Mouse (Mus musculus) lung, adult 2 months (tissue): ENCODE results near the gene Ldlr. TPM values are rescaled to one million over a fixed set of nuclear protein-coding genes. Genes with fewer than 3 reads are reported as not detected.

Experiments used
- DNase-seq: peaks from one replicate; pipeline ENCODE4 v3.0.0; 2022
- H3K4me1 ChIP-seq: fragments of 200-500 bp; 2 replicates; pipeline ENCODE4 v1.6.1; 2011; ENCODE audit warnings: low read length; ENCODE audit not compliant: control insufficient read depth, insufficient read depth
- H3K4me3 ChIP-seq: fragments of 200-500 bp; replicated peaks from 2 replicates; pipeline ENCODE3; 2011; ENCODE audit warnings: low read depth, mild to moderate bottlenecking, control low read depth, low read length; ENCODE audit errors: extremely low read depth
- CTCF ChIP-seq: fragments of 200-500 bp; IDR thresholded peaks from 2 replicates; pipeline ENCODE4 v1.5.1; 2011; ENCODE audit warnings: mild to moderate bottlenecking, low read length, control low read depth; ENCODE audit not compliant: insufficient read depth
- POLR2A ChIP-seq: fragments of 200-500 bp; IDR thresholded peaks from 2 replicates; pipeline ENCODE4 v1.6.1; 2011; ENCODE audit warnings: low read depth, mild to moderate bottlenecking, control low read depth, low read length, borderline replicate concordance; ENCODE audit errors: extremely low read depth
- WGBS: fragments of 180-500 bp; shearing (Covaris S2); methylation state at CpG from one replicate; pipeline ENCODE4 v1.1.7; 2018; 5-methylcytosine and 5-hydroxymethylcytosine counted together
- polyA plus RNA-seq: library from polyadenylated mRNA; depleted of rRNA; stranded (reverse); fragments of >200 nt; gene quantifications from 2 replicates; pipeline ENCODE4 v1.2.3, GENCODE M21; 2012

The Ldlr gene
- polyA plus RNA-seq, 1 experiment = 87.2 TPM

- no peak for DNase-seq
- TF ChIP-seq CTCF = no peak
- no peak for TF ChIP-seq POLR2A
- peaks cover 7% of the 10 kb centered on the region for H3K4me1 ChIP-seq
- 23% methylated on average over 3 of the region's 3 CpGs for WGBS
- H3K4me3 ChIP-seq = no peak overlapping the region
These were observed 13.3 kb downstream of the Ldlr start for GRCm38 (mm10) chr9:21736580-21736979.

DNA sequence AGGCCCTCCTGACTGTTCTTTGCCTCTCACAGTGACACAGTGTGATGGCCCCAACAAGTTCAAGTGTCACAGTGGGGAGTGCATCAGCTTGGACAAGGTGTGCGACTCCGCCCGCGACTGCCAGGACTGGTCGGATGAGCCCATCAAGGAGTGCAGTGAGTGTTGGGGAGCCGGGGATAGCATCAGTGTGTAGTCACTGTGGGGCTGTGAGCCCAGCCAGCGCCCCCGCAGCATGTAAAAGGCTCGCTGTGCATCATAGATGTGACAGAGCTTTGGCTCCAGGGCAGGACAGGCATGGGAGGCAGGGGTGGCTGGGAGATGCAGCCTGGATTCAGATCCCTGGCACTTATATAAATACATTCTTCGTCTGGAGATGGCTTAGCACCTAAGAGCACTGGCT is 13.9 kb downstream of the Ldlr start:
- 82% methylated on average over 10 of the region's 10 CpGs for WGBS
- Histone ChIP-seq H3K4me1 (peaks cover 7% of the 10 kb centered on the region), H3K4me3 (no peak overlapping the region)
- no peak for DNase-seq
- TF ChIP-seq POLR2A (no peak), CTCF (no peak)

GRCm38 (mm10) chr9:21738776-21739175 is 15.5 kb downstream of the Ldlr start:
- no peak for DNase-seq

GRCm38 (mm10) chr9:21740427-21740826 is 17.1 kb downstream of the Ldlr start:
- WGBS = 93% methylated on average over 14 of the region's 14 CpGs
- peaks cover 7% of the 10 kb centered on the region for H3K4me1 ChIP-seq
- TF ChIP-seq POLR2A = no peak
- TF ChIP-seq CTCF = no peak
- H3K4me3 ChIP-seq = no peak overlapping the region
- no peak for DNase-seq

More at GRCm38 (mm10) chr9:21738776-21739175, 15.5 kb downstream of the Ldlr start:
- no peak for TF ChIP-seq CTCF
- TF ChIP-seq POLR2A = no peak
- 85% methylated on average over 7 of the region's 7 CpGs for WGBS
- Histone ChIP-seq H3K4me3 (no peak overlapping the region), H3K4me1 (peaks cover 7% of the 10 kb centered on the region)

DNA sequence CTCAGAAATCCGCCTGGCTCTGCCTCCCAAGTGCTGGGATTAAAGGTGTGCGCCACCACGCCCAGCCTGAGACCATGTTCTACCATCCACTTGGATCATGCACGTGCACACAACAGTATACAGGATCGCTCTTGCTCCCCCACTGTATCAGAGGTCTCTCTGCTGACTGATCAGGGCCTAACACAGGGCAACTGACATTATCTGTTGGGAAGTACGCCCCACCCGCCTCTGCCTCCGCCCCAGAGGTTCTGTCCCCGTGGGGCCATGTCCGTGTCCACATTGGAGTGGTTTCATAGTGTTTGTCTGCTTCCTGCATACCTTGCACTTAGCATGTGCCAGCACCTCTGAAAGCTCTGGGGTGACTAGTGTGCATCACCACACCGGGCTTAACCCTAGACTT is 18.2 kb downstream of the Ldlr start:
- Histone ChIP-seq H3K4me1 (peaks cover 3% of the 10 kb centered on the region), H3K4me3 (no peak overlapping the region)
- no peak for DNase-seq
- TF ChIP-seq CTCF (no peak), POLR2A (no peak)
- WGBS = 92% methylated on average over 11 of the region's 11 CpGs

- WGBS = 92% methylated on average over 3 of the region's 3 CpGs
- TF ChIP-seq POLR2A (no peak), CTCF (no peak)
- no peak for DNase-seq
- peaks cover 9% of the 10 kb centered on the region for H3K4me1 ChIP-seq
- H3K4me3 ChIP-seq = no peak overlapping the region
These were observed 24.0 kb downstream of the Ldlr start for GRCm38 (mm10) chr9:21747238-21747774.

DNA sequence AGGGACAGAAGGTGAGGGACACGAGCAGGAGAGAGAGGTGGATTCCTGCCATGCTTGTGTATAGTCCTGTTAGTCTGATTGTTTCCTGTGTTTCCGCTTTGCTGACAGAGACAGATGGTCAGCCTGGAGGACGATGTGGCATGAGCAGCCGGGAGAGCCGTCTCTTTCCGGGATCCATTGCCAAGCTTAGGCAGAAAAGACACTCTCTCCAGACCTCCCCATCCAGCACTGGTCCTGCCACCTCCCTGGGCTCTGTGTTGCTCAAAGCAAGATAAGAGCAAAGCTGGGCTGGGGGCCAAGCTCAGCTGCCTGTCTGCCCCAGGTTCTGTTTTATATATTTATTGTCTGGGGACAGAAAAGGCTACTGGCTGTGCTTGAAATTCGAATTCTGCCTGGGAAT is 24.8 kb downstream of the Ldlr start:
- WGBS = 20% methylated on average over 7 of the region's 7 CpGs
- DNase-seq = no peak
- no peak overlapping the region for H3K4me3 ChIP-seq

GRCm38 (mm10) chr9:21748491-21748890 is 25.2 kb downstream of the Ldlr start:
- Histone ChIP-seq H3K4me1 (peaks cover 14% of the 10 kb centered on the region), H3K4me3 (no peak overlapping the region)
- TF ChIP-seq POLR2A (no peak), CTCF (no peak)
- WGBS = 56% methylated on average over 10 of the region's 10 CpGs
- no peak for DNase-seq

More for the DNA sequence above, 24.8 kb downstream of the Ldlr start:
- peaks cover 13% of the 10 kb centered on the region for H3K4me1 ChIP-seq
- TF ChIP-seq CTCF (no peak), POLR2A (no peak)

GRCm38 (mm10) chr9:21749382-21750118 is 26.3 kb downstream of the Ldlr start:
- TF ChIP-seq CTCF (no peak), POLR2A (no peak)
- no peak for DNase-seq
- whole genome bisulfite sequencing = 82% methylated on average over 6 of the region's 6 CpGs
- peaks cover 16% of the 10 kb centered on the region for H3K4me1 ChIP-seq
- no peak overlapping the region for H3K4me3 ChIP-seq

DNA sequence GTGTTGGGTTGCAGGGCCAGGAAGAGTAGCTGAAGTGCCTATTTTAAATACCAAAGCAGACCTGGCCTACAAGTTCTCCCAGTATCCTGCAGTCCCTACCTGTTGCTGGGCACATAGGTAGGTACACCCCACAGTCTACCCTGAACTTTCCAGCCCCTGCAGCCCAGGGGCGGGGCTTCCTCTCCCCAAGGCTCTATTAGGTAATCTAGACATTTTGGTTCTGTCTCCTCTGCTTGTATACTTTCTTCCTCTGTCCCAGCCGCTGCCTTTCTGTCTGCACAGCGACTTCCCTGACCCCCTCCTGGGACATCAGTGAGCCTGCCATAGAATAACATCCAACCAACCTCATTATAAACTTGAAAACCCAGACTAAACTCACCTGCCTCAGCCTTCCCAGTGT is 27.1 kb downstream of the Ldlr start:
- DNase-seq = no peak
- no peak overlapping the region for H3K4me3 ChIP-seq
- TF ChIP-seq POLR2A (no peak), CTCF (no peak)
- peaks cover 18% of the 10 kb centered on the region for H3K4me1 ChIP-seq
- 78% methylated on average over 3 of the region's 3 CpGs for WGBS
